Mouse (Mus musculus) C2C12 (cell line): ENCODE measurements around the gene Zzz3.

ENCODE experiments used
- CTCF ChIP-seq: IDR thresholded peaks from one replicate; pipeline ENCODE4 v1.5.1; 2011; ENCODE audit not compliant: control insufficient read depth, insufficient read depth, insufficient read length
- MAX ChIP-seq: IDR thresholded peaks from one replicate; pipeline ENCODE4 v1.6.1; 2011; ENCODE audit warnings: mild to moderate bottlenecking, control low read depth
- MYOD1 ChIP-seq: IDR thresholded peaks from one replicate; pipeline ENCODE4 v1.6.1; 2011; ENCODE audit warnings: low read depth; ENCODE audit not compliant: control insufficient read depth, insufficient read length
- MYOG ChIP-seq: IDR thresholded peaks from one replicate; pipeline ENCODE4 v1.6.1; 2011; ENCODE audit not compliant: control insufficient read depth, insufficient read length; ENCODE audit errors: extremely low read depth
- USF1 ChIP-seq: IDR thresholded peaks from one replicate; pipeline ENCODE4 v1.6.1; 2011; ENCODE audit warnings: low read depth, mild to moderate bottlenecking, control low read depth, moderate library complexity

DNA sequence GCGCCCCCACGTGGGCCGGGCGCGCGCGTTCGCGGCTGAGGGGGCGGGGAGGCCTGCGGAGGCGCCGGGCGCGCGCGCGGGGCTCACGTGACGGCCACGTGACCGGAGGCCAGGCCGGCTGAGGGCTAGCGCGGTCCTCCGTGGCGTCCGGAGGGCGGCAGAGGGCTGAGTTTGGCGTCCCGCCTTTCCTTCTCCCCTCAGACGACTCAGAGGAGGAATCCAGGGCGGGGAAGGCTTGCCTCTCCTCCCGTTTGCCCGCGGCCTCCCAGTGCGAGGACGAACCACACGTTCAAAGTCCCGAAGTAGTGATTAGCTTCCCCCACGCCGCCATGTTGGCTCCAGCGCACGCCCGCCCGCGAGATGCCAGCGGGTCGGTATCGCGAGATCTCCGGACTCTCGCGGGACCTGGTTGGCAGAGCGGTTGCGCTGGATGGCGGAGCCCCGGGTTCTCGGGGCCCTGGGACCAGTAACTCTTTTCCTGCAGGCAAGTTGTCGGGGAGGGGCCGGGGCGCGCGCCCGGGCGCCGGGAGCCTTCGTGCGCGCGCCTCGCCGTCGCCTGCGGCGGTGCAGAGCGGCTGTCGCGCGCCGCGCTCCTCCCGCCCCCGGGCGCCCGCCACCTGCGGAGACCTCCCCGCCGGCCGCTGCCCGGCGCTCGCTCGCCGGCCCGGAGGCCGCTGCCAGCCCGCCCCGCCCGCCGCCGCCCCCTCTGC, 1.2 kb downstream of the Zzz3 start:
- TF ChIP-seq CTCF: no peak
- TF ChIP-seq MAX: peak; percentile 83
- peak; percentile 91 for TF ChIP-seq USF1
- no peak for TF ChIP-seq MYOD1
- TF ChIP-seq MYOG: no peak
